Mouse (Mus musculus): ENCODE data around the gene Dusp1.

Gene Dusp1

DNA sequence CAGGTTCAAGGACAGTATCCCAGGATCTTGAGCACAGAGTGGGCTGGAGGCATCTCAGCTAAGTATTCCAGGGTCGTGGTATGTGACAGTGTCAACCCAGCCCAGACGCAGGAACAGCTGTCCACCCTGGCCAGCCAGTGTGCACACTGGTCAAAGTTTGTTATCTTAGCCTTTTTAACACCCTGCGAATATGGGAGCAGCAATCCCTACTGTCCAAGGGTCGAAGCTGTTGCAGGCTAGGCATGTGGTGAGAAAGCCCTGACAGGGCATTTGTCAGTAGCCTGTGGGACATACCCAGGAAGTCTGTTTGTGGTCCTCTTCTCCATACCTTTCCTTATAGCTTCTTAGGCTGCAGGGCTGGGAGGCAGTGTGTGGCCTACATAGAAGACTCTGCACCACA is 22.1 kb upstream of the Dusp1 start:
- WGBS: 76% methylated on average over 4 of the region's 4 CpGs

- 70% methylated on average over 6 of the region's 6 CpGs for WGBS
Observed at GRCm38 (mm10) chr17:26583606-26584005, 21.7 kb upstream of the Dusp1 start.

- WGBS: 89% methylated on average over 9 of the region's 9 CpGs
Observed at GRCm38 (mm10) chr17:26583056-26583455, 21.1 kb upstream of the Dusp1 start.

- WGBS: 58% methylated on average over 5 of the region's 5 CpGs
Observed at GRCm38 (mm10) chr17:26582297-26582696, 20.4 kb upstream of the Dusp1 start.

DNA sequence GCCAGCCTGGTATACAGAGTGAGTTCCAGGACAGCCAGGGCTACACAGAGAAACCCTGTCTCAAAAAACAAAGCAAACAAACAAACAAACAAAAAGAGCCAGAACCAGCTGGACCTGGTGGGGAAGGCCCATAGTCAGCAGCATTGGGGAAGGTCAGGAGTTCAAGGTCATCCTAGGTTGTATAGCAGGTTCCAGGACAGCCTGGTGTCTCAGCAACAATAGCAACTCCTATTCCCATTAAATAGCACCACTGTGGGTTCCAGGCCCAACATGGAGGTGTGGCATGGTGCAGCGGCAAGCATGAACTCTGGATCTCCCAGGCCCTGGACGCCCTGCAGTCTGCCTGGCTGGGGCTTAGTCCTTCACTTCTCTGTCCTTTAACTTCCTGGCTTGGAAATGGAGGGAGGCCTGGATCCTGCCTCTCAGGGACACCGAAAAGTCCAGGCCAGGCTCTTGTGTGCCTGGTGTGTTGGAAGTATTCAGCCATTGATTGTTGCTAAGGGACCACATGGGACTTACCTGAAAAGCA is 19.0 kb upstream of the Dusp1 start:
- WGBS: 98% methylated on average over 3 of the region's 3 CpGs

- 80% methylated on average over 6 of the region's 6 CpGs for WGBS
Observed at GRCm38 (mm10) chr17:26579396-26579795, 17.5 kb upstream of the Dusp1 start.

- WGBS: 91% methylated on average over 11 of the region's 11 CpGs
Observed at GRCm38 (mm10) chr17:26578771-26579170, 16.8 kb upstream of the Dusp1 start.

- 63% methylated on average over 7 of the region's 7 CpGs for WGBS
Observed at GRCm38 (mm10) chr17:26578162-26578561, 16.2 kb upstream of the Dusp1 start.

DNA sequence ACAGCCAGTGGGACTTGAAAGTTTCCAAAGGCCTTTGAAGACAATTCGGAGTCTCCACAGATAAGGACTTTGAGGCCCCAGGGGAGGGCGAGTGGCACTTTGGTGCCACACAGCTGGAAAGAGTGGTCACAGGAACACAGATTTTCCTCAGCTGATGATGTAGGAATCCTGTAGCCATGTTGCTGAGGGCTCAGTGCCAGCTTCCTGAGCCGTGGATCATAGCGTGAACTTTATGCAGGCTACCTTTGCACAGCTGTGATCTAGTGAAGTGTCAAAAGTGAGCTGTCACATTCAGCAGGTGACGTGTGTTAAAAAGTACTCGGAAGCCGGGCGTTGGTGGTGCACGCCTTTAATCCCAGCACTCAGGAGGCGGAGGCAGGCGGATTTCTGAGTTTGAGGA is 15.4 kb upstream of the Dusp1 start:
- 64% methylated on average over 11 of the region's 11 CpGs for WGBS

- WGBS: 60% methylated on average over 7 of the region's 7 CpGs
Observed at GRCm38 (mm10) chr17:26576833-26577232, 14.9 kb upstream of the Dusp1 start.

DNA sequence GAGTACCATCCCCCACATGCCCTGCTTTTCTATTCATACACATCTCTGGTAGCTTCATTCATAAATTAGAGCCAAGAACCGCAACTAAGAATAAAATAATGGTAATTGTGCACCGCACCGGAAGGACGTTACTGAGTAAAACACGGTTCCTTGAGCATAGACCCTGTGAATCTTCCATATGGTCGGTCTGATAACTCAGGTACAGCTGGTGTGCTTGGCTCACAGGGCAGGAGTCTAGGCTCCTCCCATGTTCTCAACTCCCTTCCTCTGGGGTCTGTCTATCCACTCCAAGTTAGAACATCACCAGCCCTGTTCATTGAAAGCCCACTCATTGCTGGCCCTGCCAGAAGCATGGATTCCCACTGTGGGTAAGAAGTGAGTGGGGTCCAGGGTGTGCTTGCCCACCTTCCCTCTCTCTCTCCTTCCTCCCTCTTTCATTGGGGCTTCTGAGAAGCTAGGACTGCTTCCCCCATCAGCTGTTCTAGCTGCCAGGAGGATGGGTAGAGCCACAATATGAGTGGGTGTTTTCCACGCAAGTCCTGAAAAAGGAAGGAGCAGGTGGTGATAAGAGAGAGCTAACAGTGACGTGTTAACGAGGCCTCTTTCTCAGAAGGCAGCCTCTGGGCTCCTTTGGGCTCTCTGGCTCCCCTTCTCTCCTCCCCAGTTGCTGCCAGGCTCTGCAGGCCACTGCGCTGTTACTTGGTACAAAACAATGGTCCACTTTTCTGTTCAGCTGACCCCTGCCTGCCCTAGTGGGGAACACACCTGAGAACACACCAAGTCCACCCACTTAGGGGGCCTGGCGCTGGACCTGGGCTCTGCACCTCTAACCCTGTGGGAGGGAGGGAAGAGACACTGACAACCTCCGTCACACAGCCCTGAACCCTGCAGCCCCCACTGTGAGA is 14.1 kb upstream of the Dusp1 start:
- WGBS: 45% methylated on average over 12 of the region's 12 CpGs

DNA sequence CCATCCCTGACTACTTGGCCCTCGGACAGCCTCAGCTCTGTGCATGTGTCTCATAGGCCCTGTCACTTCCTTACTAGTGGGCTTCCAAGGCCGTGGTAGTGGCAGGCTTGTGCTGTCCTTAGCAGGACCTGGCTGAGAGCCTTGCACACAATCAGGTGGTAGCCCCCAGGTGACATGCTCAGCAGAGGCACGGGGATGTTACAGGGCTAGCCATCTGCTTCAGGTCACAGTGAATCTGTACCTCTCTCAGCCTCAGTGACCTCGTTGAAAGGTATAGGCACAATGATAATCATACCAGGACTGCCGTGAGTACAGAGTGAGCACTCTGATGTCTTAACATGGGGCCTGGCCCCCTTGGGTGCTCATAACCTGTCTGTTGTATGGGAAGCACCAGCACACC is 12.8 kb upstream of the Dusp1 start:
- WGBS: 67% methylated on average over 5 of the region's 5 CpGs

DNA sequence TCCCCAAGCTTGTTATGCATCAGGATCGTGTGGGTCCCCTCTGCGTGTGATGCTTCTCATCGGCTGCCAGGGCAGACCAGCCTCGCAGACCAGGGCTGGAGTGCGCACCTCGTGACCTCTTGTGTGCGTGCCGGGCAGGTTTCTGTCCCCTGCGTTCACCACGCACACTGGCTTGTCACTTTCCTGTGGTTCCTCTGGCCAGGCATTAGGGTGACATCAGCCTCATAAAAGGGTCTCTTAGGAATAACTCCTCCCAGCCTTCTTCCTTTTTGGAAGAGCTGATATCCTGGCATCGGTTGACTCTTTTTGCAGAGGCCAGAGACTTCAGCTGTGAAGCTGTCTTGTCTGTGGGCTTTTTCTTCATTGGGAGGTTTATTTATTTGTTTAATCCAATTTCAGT is 12.2 kb upstream of the Dusp1 start:
- 71% methylated on average over 11 of the region's 11 CpGs for WGBS

DNA sequence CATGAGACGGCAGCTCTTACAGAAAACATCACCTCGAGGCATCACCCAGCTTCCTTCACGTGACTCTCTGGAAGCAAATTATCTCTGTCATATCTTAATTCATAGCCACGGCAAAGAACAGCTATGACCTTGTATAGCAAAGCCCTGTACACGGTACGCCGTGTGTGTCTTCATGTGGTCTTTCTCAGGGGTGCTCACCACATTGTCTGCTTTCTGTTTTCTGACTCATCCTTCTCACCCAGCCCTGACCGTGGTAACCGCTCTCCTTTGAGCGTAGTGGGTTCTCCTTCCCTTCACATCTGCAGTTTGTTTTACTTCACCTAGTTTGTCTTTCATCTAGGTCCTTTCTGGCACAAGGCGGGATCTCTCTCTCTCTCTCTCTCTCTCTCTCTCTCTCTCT is 10.3 kb upstream of the Dusp1 start:
- WGBS: 78% methylated on average over 11 of the region's 11 CpGs

- 88% methylated on average over 3 of the region's 3 CpGs for WGBS
Observed at GRCm38 (mm10) chr17:26571377-26571776, 9.4 kb upstream of the Dusp1 start.

DNA sequence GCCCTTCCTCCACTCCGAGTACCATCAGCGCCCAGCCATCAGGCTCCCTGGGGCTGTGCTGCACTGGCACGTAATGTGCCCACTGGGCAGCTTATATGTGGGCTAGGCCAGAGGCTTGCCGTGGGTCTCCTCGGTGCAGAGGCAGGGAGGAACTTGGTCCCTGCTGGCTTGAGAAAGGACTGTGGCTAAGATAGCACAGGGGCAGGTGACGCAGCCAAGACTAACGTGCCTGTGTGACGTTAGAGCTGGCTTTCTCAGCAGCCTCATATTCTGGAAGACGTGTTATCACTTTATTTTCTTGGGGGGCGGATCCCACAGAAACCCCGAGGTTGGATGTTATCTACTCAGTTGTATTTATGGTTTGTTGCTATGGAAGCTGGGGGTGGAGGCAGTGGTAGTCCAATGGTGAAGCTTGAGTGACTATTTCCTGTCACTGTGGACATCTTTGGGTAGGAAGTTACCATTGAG is 8.8 kb upstream of the Dusp1 start:
- WGBS: 62% methylated on average over 11 of the region's 11 CpGs

DNA sequence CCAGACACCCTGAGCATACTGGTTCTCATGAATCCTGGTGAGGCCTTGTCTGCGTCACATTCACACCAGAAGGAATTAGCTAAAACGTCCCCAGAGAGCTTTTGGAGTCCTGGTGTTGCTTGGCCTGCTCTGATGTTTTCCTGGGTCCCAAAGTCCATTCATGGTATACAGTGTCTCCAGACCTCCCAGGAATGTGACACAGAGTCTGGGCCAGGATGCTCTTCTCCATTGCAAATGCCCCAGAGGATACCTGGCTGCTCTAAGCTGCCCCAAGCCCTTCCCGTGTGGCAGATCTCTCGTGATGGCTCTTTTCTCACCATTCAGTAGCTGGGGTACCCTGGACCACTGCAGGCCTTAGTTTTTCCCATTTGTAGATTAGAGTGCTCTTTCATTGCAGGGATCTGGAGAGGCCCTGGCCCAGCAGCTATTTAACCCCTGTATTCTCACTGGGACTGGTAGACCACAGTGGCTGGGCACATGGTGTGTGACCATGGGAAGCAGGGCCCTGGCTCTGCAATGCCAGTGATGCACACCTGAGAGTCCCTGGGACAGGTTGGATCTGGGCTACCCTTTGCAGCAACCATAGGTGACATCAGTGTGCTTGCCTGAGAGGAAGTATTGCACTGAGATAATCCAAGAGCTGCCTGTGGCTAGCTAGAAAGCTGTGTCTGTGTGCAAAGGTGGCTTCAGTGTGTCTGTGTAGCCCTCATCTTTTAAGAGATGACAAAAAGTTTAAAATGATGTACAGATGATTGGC is 7.8 kb upstream of the Dusp1 start:
- 79% methylated on average over 4 of the region's 4 CpGs for WGBS

DNA sequence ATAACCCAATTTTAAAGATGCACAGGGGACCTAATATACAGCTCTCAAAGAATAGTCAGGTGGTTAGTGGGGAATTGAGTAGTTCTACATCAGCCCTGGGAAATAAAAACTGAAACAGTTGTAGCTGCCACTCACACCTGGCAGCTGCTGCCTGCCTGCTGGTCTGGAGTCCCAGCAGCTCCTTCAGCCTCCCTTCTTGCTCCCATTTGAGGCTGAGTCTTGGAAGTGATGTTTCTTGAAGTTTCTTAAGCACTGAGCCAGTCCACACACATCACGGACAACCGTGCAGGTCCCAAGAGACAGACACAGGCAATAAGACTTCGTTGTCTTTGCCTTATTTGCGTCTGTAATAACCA is 5.9 kb upstream of the Dusp1 start:
- WGBS: 98% methylated on average over 4 of the region's 4 CpGs

DNA sequence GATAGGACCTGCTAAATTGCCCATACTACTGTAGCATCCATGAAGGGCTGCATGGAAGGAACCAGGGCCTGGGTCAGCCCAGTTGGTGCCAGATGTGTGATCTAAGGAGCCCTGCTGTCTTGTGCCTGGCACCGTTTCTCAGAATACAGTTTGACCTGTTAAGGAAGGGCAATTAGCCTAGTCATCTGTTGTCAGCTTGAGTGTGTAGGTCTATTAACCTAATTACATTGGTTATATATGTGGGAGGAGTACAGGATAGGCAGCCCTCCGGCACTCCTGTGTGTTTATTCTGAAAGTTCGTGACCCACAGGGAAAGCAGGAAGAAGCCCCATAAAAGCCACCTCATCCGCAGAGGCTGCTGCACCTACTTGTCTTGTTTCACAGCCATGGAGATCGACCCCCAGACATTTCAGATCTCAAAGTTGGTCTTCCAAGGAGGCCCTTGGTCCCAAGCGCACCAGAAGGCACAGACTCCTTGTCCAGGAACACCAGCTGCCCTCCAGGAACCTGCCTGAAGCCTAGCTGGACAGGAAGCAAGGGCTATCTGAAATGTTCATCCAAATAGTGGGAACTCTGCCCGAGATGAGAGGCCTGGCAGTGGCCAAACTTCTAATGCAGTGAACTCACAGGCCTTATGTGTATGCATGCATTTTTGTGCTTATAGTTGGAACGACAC is 5.4 kb upstream of the Dusp1 start:
- 78% methylated on average over 8 of the region's 8 CpGs for WGBS

GRCm38 (mm10) chr17:26564439-26564838 is 2.5 kb upstream of the Dusp1 start:
- 66% methylated on average over 9 of the region's 9 CpGs for WGBS

DNA sequence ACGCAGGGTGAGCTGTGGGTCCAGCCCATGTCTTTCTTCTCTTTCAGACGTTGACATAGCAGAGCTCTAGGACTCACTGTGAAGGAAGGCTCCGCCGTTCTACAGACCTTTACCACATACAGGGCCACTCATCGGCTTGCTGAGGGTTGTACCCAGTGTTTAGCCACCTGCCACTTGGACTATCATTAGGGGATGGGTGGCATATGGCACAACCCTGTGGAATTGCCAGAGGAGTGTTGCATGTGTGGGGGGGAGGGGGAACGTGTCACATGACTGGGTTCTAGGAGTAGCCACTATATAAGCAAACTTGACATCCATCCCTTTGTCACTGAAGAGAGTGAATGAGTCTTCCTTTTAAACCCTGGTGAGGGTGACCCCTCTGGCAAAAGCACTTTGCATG is 1.5 kb upstream of the Dusp1 start:
- WGBS: 80% methylated on average over 6 of the region's 6 CpGs

- 44% methylated on average over 4 of the region's 4 CpGs for WGBS
Observed at GRCm38 (mm10) chr17:26562292-26562691, 364 bp upstream of the Dusp1 start.

Measured in cerebral cortex, adult 2 months (tissue).